Mouse (Mus musculus): ENCODE results near the gene L3mbtl2.

DNA sequence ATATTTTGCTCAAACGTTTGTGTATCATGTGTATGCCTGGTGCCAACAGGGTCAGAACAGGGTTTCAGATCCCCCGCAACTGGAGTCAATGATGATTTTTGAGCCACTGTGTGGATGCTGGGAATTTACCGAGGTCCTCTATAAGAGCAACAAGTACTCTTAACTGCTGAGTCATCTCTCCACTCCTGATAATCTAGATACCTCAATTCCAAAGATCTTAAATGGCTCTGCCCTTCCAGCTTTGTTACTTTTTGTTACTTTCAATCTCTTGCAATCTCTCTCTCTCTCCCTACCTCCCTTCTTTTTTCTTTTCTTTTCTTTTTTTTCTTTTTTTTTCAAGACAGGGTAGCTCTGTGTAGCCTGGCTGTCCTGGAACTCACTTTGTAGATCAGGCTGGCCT is 71.4 kb downstream of the L3mbtl2 start:
- TF ChIP-seq EP300 (IDR thresholded peaks at IDR 0.05; ENCODE audit: low read depth) (no peak), CTCF (IDR thresholded peaks at IDR 0.05; ENCODE audit: low read depth) (no peak)
